In the genomic region with DNA sequence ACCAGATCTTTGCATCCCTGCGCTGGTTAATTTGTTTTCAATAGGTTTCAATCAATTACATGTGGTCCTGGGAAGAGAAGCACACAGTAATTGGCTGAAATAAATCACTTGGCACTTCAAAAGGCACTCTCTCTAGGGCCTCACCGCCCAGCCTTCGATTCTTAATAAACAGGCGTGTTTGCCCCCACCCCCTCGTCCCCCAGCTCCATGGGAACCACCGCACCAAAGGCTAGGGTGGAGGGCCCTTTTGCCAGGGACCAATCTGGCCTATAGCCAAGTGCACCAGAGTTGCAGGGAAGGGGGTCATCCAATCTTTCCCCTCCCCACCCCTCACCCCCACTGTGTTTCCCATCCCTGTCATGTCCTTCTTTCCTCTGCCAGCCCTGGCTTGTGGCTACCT, we compare ENCODE assay signal across 20 mouse cellular contexts.
DNase-seq lines count a peak whose midpoint lies in the region; ATAC-seq lines count a peak whose summit lies in the region.
"Had no signal": no experiment of that assay in that cellular context is flagged by ENCODE, and none has a peak within 500 bp of the region (broad histone marks: within the 10 kb centered on the region; RNA-seq: fewer than 3 reads in every experiment).

No protein-coding gene starts in this region.

- no peak overlapping the region for H3K9ac ChIP-seq in midbrain, embryonic 11.5 days (ENCODE audit: low read length)
- H3K9ac ChIP-seq in forebrain, embryonic 15.5 days (replicated peaks) = no peak overlapping the region
- H3K9ac ChIP-seq in neural tube, embryonic 14.5 days (replicated peaks; ENCODE audit: low read depth, low read length) = no peak overlapping the region
- H3K9ac ChIP-seq: heart, embryonic 13.5 days; liver, embryonic 13.5 days; stomach, embryonic 15.5 days had no signal

- 59% methylated on average over 6 of the region's 6 CpGs for WGBS in midbrain, embryonic 10.5 days
- WGBS in midbrain, embryonic 11.5 days = 47% methylated on average over 6 of the region's 6 CpGs
- 4% methylated on average over 6 of the region's 6 CpGs for WGBS in forebrain, embryonic 15.5 days
- 9% methylated on average over 6 of the region's 6 CpGs for WGBS in neural tube, embryonic 14.5 days

- H3K4me1 ChIP-seq in midbrain, embryonic 10.5 days = peaks cover 52% of the 10 kb centered on the region
- peaks cover 17% of the 10 kb centered on the region for H3K4me1 ChIP-seq in midbrain, embryonic 11.5 days (ENCODE audit: control insufficient read depth, insufficient read depth, low read length)
- H3K4me1 ChIP-seq in forebrain, embryonic 15.5 days = peaks cover 28% of the 10 kb centered on the region
- H3K4me1 ChIP-seq in neural tube, embryonic 14.5 days (ENCODE audit: control insufficient read depth, insufficient read depth, low read length) = peaks cover 27% of the 10 kb centered on the region

- H3K4me3 ChIP-seq in midbrain, embryonic 10.5 days = no peak overlapping the region
- no peak overlapping the region for H3K4me3 ChIP-seq in midbrain, embryonic 11.5 days (ENCODE audit: low read depth, low read length)
- no peak overlapping the region for H3K4me3 ChIP-seq in forebrain, embryonic 15.5 days
- no peak overlapping the region for H3K4me3 ChIP-seq in neural tube, embryonic 14.5 days (ENCODE audit: low read depth, low read length)
- H3K4me3 ChIP-seq: heart, embryonic 13.5 days; liver, embryonic 13.5 days; stomach, embryonic 15.5 days had no signal

- no peak overlapping the region for H3K4me2 ChIP-seq in midbrain, embryonic 11.5 days
- H3K4me2 ChIP-seq in forebrain, embryonic 15.5 days (replicated peaks) = no peak overlapping the region
- no peak overlapping the region for H3K4me2 ChIP-seq in neural tube, embryonic 14.5 days (ENCODE audit: low read depth, low read length)
- H3K4me2 ChIP-seq: heart, embryonic 13.5 days; liver, embryonic 13.5 days; stomach, embryonic 15.5 days had no signal

- H3K27ac ChIP-seq in midbrain, embryonic 10.5 days (replicated peaks) = peak overlapping the region; percentile 38; the same call in 1 of the 2 replicates
- no peak overlapping the region for H3K27ac ChIP-seq in midbrain, embryonic 11.5 days (ENCODE audit: low read depth, low read length)
- H3K27ac ChIP-seq in forebrain, embryonic 15.5 days (replicated peaks) = peak overlapping the region; percentile 86
- no peak overlapping the region for H3K27ac ChIP-seq in neural tube, embryonic 14.5 days (ENCODE audit: low read depth, low read length)
- H3K27ac ChIP-seq: heart, embryonic 13.5 days; kidney, postnatal 0 days; liver, embryonic 13.5 days; stomach, embryonic 15.5 days had no signal

- DNase-seq in embryo, embryonic 10 days (ENCODE audit: low spot score) = peak; percentile 46
- no peak for DNase-seq in embryo, embryonic 11 days
- DNase-seq in midbrain, embryonic 10.5 days (ENCODE audit: low spot score) = no peak
- DNase-seq in midbrain, embryonic 11.5 days (ENCODE audit: low spot score, missing footprints) = no peak
- no peak for DNase-seq in cerebellum, adult 11-12 months
- DNase-seq in cerebellum, adult 9-10 months = no peak
- DNase-seq: cerebellum, adult 18-20 months; gastrocnemius, postnatal 36 days; heart, postnatal 4 days; liver, embryonic 13.5 days; right cerebral cortex, adult 18-20 months; spleen, adult 18-20 months had no signal

- no peaks in the 10 kb centered on the region for H3K36me3 ChIP-seq in midbrain, embryonic 10.5 days
- H3K36me3 ChIP-seq in midbrain, embryonic 11.5 days (ENCODE audit: control insufficient read depth, insufficient read depth, low read length) = no peaks in the 10 kb centered on the region
- H3K36me3 ChIP-seq in forebrain, embryonic 15.5 days = no peaks in the 10 kb centered on the region
- H3K36me3 ChIP-seq in neural tube, embryonic 14.5 days (ENCODE audit: control insufficient read depth, insufficient read depth, low read length) = no peaks in the 10 kb centered on the region
- H3K36me3 ChIP-seq: heart, embryonic 13.5 days; liver, embryonic 13.5 days; stomach, embryonic 15.5 days had no signal

- ATAC-seq in midbrain, embryonic 11.5 days (ENCODE audit: low FRiP score) = no peak
- ATAC-seq in forebrain, embryonic 15.5 days (replicated peaks) = no peak
- ATAC-seq in neural tube, embryonic 14.5 days (ENCODE audit: low read depth) = peak; percentile 68; the same call in 1 of the 2 replicates
- ATAC-seq: activated CD4-positive, CD25-positive, alpha-beta regulatory T cell, adult 4 months; intestine, postnatal 0 days; lung, postnatal 0 days had no signal

- H3K27me3 ChIP-seq in midbrain, embryonic 10.5 days (ENCODE audit: low read depth, poor library complexity, severe bottlenecking) = peaks cover 33% of the 10 kb centered on the region
- no peaks in the 10 kb centered on the region; the same call in 1 of the 2 replicates for H3K27me3 ChIP-seq in midbrain, embryonic 11.5 days (ENCODE audit: control insufficient read depth, insufficient read depth, low read length)
- no peaks in the 10 kb centered on the region for H3K27me3 ChIP-seq in forebrain, embryonic 15.5 days
- H3K27me3 ChIP-seq in neural tube, embryonic 14.5 days (ENCODE audit: control insufficient read depth, insufficient read depth, low read length) = no peaks in the 10 kb centered on the region
- H3K27me3 ChIP-seq: heart, embryonic 13.5 days; stomach, embryonic 15.5 days had no signal

- H3K9me3 ChIP-seq in midbrain, embryonic 10.5 days (replicated peaks) = no peaks in the 10 kb centered on the region
- no peaks in the 10 kb centered on the region for H3K9me3 ChIP-seq in midbrain, embryonic 11.5 days (ENCODE audit: control insufficient read depth, low read length)
- no peaks in the 10 kb centered on the region for H3K9me3 ChIP-seq in forebrain, embryonic 15.5 days
- H3K9me3 ChIP-seq in neural tube, embryonic 14.5 days (ENCODE audit: control insufficient read depth, low read length) = no peaks in the 10 kb centered on the region
- H3K9me3 ChIP-seq: heart, embryonic 13.5 days; liver, embryonic 13.5 days; stomach, embryonic 15.5 days had no signal

Comparison
In these comparisons a context has a peak if more than half of its experiments do, and no peak if none do; other contexts are left out.
1. H3K27ac ChIP-seq: peak in midbrain, embryonic 10.5 days (single experiment) and forebrain, embryonic 15.5 days (single experiment); none in midbrain, embryonic 11.5 days (single experiment) and neural tube, embryonic 14.5 days (single experiment).